Mouse (Mus musculus) R1 (cell line): ENCODE data around the gene Agtr1b.

ENCODE experiments used
- DNase-seq: peaks from one replicate; pipeline ENCODE4 v3.0.0-alpha.2; 2018; ENCODE audit warnings: low read depth, low spot score

Agtr1b gene

DNA sequence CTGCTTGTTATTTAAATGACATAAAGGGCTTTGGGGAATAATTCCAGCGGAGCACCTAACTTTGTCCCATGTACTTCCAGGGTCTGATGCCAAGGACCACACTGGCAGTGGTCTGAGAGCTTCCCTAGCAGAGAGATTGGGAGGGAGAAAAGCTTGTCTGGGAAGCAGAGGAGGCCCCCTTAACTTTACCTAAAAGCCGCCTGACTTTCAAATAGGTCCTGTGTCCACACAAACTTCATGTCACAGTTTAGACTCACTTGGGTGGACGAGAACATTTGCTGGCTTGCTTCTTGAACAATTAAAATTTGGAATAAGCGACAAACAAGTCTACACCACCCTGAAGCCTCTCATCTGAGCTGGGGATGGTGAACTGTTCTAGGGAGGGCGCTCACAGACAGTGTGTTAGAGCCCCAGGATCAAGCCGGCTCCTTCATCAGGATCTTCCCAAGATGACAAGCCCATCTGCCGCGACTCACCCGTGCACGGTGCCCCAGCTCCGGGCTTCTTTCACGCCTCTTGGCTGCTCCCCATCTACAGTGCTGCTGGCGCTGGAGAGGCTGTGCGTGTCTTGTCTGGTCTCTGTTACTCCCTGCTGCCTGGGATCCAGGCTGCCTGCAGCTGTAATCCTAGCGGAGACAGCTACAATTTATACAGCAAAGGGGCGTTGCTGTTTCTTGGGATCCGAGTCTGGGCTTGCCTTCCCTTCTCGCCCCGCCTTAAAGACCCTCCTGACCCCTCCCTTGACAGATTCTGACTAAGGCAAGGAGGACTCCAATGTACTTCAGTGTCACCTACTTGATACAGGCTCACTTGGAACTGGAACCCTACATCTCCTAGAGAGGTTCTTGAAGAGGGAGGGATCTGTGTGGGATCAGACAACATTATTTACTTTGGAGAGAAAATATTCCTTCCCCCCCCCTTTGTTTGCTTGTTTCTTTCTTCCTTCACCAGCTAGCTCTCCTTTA, at the start of gene Agtr1b:
TSS of gene Agtr1b (minus strand) at position 620 of the 965 bp plus-strand sequence.
- DNase-seq, result peak; percentile 48

DNA sequence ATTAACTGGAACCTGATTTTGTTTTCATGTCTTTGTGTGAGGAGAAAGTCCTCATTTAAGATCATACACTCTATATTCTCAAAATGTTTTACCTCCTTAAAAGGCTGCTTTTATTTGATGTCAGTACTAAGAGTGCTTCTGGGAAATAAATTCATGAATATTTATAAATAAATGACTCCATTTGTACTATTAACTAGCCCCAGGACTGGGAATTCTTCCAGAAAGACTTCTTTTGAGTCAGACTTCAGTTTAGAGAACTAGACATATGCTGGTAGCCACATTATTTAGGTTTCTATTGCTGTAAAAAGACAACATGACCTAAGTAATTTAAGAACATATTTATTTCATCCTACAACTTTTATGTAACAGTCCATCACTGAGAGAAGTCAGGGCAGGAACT, 13.4 kb downstream of the Agtr1b start:
- DNase-seq, result no peak

DNA sequence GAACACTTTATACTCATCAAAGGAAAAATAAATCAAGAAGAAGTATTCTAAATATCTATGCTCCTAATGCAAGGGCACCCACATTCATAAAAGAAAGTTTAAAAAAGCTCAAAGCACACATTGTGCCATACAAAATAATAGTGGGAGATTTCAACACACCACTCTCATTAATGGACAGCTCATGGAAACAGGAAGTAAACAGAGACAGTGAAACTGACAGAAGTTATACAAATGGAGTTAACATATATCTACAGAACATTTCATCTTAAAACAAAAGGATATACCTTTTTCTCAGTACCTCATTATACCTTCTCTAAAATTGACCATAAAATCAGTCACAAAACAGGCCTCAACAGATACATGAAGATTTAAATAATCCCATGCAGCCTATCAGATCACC, 18.8 kb downstream of the Agtr1b start:
- no peak for DNase-seq

DNA sequence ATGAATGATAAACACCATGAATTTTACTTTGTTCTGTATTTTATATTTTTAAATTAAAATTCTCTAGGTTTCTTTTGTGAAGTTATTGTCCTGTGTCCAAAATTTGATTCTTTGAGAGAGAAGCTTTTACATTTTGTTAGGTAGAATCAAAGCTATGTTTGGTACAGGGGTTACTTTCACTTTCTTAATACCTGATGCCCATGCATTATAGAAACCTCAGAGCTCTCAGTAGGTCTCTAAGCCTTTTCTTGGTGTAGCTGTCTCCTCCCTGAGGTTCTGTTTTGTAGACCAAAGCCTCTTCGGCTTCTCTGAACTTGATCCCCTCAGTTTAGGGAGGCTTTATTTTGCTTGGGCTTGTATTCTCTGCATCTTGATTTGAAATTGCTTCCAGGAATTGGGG, 26.6 kb downstream of the Agtr1b start:
- DNase-seq, result no peak

DNA sequence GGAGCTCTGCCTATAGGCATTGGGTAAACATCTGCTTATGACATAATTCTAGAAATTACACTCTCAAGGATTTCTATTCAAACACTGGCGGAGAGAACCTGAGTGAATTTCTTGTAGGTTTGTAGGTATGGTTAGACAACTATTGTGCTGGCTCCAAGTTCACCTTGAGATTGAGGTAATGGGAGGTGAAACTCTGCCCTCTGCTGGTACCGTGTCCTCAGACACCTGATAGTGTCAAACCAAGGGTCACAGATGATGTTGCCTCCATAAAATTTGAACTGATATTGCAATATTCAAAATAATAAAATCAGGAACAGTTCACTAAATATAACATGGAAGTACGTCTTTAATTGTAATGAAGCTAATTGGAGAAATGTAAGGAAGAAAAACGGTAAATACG, 32.3 kb downstream of the Agtr1b start:
- peak; percentile 33 for DNase-seq

DNA sequence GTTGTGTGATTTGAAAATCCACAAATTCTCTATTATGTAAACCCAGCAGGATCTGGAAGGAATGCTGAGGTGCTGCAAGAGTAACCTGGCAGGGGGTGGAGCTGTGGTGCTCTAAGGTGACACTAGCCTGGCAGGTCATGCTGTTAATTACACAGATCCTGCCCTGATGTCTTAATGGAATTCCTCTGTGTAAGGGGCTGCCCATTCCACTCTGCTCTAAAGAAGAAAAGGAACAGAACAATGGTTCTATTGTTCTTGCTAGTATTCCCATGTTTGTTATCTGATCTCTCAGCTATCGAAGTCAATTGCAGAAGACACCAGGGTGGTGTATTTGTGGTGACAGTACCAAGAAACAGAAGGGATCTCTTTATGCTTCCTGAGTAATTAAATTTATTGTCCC, 49.7 kb downstream of the Agtr1b start:
- peak; percentile 60 for DNase-seq

DNA sequence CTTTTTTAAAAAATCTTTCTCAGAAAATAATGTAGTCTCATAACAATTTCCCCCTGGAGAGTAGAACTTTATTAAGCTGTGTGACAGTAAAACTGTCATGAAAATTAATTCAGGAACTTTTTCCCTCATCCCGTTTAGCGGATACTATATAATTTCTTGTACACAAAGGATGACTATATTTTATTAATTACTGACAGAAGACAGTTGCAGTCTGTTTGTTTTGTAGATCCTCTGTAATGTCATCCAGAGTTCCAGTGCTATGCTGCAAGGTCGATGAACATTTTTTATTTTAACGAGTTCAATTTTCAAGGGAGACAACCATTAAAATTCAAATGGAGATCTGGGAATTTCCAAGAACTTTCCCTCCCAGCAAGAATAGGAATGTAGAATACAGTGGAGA, 57.8 kb downstream of the Agtr1b start:
- no peak for DNase-seq

DNA sequence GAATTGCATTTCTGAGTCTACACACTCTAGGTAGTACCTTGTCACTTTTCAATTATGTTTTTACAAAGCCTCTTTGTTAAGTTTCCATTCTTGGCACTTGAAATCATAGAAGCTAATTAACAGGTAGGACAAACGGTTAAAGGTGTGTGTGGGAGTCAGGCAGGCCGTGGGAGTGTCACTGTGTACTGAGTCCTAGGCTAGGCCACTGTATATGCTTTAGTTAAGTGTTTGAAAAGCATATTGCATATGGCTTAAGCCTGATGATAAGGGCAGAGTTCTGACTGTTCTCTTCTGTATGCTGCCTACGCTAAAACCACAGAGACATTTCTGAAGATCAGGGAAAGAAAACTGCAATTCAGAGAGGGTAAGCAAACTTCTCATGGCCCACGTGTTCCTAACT, 59.7 kb downstream of the Agtr1b start:
- DNase-seq, result no peak

DNA sequence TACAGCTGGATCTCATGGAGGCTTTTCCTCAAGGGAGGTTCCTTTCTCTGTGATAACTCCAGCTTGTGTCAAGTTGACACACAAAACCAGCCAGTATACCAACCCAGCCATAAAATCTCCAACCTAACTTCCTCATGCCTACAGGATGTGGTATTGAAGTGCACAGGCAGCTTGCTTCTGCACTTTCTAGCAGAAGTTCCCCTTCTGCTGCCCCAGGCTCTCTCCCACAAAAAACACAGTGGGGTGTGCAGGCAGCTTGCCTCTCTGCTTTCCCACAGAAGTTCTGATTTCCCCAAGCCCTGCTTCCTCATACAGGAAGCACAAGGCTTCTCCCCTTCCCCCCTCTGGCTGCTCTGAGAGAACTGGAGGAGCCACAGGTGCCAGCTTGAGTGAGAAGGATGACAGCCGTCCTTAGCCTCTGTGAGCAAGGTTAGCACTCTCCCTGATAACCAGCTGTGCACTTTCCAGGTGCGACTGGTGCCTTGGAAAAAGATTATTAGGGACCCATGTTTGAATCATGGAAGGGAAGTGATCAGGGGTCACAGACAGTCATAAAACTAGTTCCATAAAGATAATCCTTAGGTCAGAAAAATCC, 62.1 kb downstream of the Agtr1b start:
- DNase-seq, result no peak

DNA sequence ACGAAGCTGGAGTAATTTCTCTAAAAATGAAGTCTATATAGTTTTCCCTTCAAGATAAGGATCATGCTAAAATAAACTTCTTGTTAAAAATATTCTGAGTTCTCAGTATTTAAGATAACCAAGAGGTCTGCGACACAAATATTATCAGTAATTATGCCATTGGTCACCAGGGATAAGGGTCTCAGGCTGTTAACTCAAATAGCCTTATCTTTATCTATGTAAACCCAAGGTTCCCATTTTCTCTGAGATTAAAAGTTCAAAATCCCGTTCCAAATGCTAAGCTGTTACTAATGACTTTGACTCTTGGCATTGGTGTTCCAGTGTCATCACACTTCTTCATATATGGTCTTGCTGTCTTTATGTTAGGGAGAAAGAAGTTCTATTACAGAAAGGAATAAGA, 71.4 kb downstream of the Agtr1b start:
- DNase-seq, result no peak

DNA sequence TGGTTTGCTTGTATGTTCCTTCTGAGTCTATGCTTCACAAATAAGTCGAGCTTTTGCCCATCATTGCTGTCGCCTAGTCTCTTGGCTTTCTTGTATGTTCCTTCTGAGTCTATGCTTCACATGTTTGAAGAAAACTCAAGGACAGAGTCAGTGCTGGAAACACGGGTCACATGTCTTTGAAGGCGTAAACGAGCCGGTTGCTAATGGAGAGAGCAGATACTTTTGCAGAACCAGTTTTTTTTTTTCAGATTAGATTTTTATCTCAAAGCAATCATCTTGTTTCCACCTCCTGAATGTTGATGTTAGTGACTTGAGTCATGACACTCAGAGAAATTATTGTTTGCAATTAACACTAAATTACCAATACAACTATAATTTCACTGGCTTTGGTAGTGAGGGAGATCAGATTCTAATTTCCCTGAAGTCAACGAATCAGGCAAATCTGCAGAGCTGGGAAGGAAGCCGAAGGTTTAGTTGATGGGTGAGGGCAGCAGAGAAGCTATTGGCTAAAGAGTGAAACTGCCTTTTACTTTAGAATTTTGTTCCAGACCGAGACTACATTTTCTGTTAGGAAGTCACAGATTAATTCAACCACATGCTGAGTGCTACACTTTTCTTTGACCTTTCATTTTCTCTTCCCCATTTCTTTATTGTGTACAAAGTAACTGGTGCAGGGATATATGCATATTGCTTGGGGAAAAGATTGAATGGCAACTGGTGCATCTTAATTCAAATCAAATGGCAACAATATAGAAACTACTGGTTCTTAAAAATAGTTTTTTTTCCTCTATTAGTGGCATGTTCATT, 72.2 kb downstream of the Agtr1b start:
- DNase-seq, result no peak

DNA sequence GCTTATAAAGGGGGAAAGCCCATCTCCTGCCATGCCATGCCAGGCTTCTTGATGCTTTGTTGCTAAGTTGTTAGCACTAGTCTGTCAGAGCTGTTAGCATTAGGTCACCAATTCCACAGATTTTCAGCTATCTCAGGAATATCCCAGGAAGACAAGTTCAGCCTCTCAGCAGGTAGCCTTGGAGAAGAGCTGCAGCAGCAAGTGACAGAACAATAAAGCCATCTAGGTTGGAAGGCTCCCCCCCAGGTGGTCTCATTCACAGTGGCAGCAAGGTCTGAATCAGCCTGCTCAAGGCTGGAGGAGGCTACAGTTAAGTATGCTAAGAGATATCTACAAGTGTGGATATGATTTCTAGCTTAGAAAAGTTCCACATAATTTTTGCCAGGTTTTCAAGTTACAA, 75.6 kb downstream of the Agtr1b start:
- peak; percentile 89 for DNase-seq

DNA sequence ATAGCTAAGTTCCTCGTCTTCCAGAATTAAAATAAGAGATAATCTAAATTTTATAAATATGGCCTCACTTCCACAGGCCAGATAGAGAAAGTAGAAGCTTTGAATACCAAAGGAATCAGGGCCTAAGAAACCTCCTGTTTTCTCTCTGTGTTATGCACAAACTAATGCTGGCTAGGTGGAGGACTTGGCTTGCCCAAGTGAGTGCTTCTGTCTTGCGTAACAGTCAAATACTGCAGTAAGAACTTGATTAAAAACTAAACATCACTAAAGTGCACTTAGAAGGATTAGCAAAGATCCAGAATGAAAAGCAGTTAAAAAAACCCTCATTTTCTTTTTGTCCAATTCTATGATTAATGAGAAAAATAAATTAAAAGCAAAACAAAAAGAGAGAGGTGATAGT, 78.2 kb downstream of the Agtr1b start:
- DNase-seq, result no peak

DNA sequence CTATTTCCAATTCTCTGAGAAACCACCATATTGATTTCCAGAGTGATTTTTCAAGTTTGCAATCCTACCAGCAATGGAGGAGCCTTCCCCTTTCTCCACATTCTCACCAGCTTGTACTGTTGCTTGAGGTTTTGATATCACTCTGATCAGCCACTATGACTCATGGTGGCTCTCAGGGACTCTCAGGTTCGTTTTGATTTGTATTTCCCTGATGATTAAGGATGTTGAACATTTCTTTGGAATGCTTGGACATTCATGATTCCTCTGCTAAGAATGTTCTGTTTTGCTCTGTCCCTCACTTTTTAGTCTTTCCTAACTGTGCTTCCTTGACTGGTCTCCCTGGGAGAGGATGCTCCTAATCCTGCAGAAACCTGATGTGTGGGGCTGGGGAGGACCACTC, 85.2 kb downstream of the Agtr1b start:
- no peak for DNase-seq

DNA sequence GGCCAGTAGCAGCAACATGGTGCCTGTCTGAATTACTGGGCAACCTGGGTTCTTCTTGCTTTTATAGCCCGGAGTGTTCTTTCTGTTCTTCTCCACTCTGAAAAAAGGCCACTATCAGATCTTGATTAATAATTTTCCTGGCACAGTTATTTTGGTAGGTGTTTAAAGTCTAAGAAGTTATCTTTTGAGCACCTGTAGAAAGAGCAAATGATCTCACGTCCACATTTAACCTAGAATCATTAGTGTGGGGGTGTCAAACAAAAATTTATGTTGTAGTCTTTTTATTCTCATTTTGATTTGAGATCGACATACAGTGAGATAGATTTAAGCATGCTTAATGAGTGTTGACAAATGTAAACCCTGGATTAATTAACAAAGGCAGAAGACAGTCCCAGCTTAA, 91.3 kb downstream of the Agtr1b start, which contains the start of gene Cpb1:
TSS of gene Cpb1 (minus strand) at position 101 of the 400 bp plus-strand sequence.
- DNase-seq, result no peak
